Mouse (Mus musculus): ENCODE measurements around the gene 2310022A10Rik. TPM values are rescaled to one million over a fixed set of nuclear protein-coding genes. Genes with fewer than 3 reads are reported as not detected.

The 2310022A10Rik gene
- polyA plus RNA-seq, 1 experiment from 2014 or later, result 26.3 TPM

- Histone ChIP-seq H3K4me2 (ENCODE audit: low read length) (no peak overlapping the region), H3K4me1 (ENCODE audit: control insufficient read depth, insufficient read depth, low read length) (no peaks in the 10 kb centered on the region), H3K27me3 (replicated peaks; ENCODE audit: control insufficient read depth, insufficient read depth, low read length) (no peaks in the 10 kb centered on the region), H3K4me3 (ENCODE audit: low read depth, low read length) (no peak overlapping the region), H3K9me3 (replicated peaks; ENCODE audit: control insufficient read depth, low read length) (no peaks in the 10 kb centered on the region), H3K27ac (ENCODE audit: low read depth, low read length) (no peak overlapping the region), H3K36me3 (ENCODE audit: control insufficient read depth, insufficient read depth, low read length) (peaks cover 80% of the 10 kb centered on the region), H3K9ac (ENCODE audit: low read length) (no peak overlapping the region)
- 94% methylated on average over 14 of the region's 14 CpGs for WGBS
- DNase-seq (ENCODE audit: low spot score), result no peak
- ATAC-seq, result no peak
Observed at GRCm38 (mm10) chr7:27574124-27574880, 21.3 kb downstream of the 2310022A10Rik start.

- Histone ChIP-seq H3K4me2 (ENCODE audit: low read length) (no peak overlapping the region), H3K9me3 (replicated peaks; ENCODE audit: control insufficient read depth, low read length) (no peaks in the 10 kb centered on the region), H3K27me3 (replicated peaks; ENCODE audit: control insufficient read depth, insufficient read depth, low read length) (no peaks in the 10 kb centered on the region), H3K36me3 (ENCODE audit: control insufficient read depth, insufficient read depth, low read length) (peaks cover 83% of the 10 kb centered on the region), H3K9ac (ENCODE audit: low read length) (no peak overlapping the region), H3K4me1 (ENCODE audit: control insufficient read depth, insufficient read depth, low read length) (no peaks in the 10 kb centered on the region), H3K27ac (ENCODE audit: low read depth, low read length) (no peak overlapping the region), H3K4me3 (ENCODE audit: low read depth, low read length) (no peak overlapping the region)
- ATAC-seq, result no peak
- 70% methylated on average over 6 of the region's 6 CpGs for WGBS
- DNase-seq (ENCODE audit: low spot score), result peak; percentile 42
Observed at GRCm38 (mm10) chr7:27576914-27577313, 23.9 kb downstream of the 2310022A10Rik start.

GRCm38 (mm10) chr7:27577589-27577988 is 24.6 kb downstream of the 2310022A10Rik start:
- no peak overlapping the region for H3K9ac ChIP-seq (ENCODE audit: low read length)
- no peaks in the 10 kb centered on the region for H3K4me1 ChIP-seq (ENCODE audit: control insufficient read depth, insufficient read depth, low read length)
- DNase-seq (ENCODE audit: low spot score) (no peak), ATAC-seq (no peak)
- 92% methylated on average over 6 of the region's 6 CpGs for WGBS
- no peak overlapping the region for H3K4me2 ChIP-seq (ENCODE audit: low read length)
- no peaks in the 10 kb centered on the region for H3K27me3 ChIP-seq (replicated peaks; ENCODE audit: control insufficient read depth, insufficient read depth, low read length)
- H3K27ac ChIP-seq (ENCODE audit: low read depth, low read length), result no peak overlapping the region
- H3K36me3 ChIP-seq (ENCODE audit: control insufficient read depth, insufficient read depth, low read length), result peaks cover 83% of the 10 kb centered on the region
- no peaks in the 10 kb centered on the region for H3K9me3 ChIP-seq (replicated peaks; ENCODE audit: control insufficient read depth, low read length)
- no peak overlapping the region for H3K4me3 ChIP-seq (ENCODE audit: low read depth, low read length)

GRCm38 (mm10) chr7:27578465-27578864 is 25.4 kb downstream of the 2310022A10Rik start:
- no peak for DNase-seq (ENCODE audit: low spot score)
- H3K27ac ChIP-seq (ENCODE audit: low read depth, low read length), result no peak overlapping the region
- H3K4me2 ChIP-seq (ENCODE audit: low read length), result no peak overlapping the region

GRCm38 (mm10) chr7:27580380-27581174 is 27.5 kb downstream of the 2310022A10Rik start:
- H3K4me2 ChIP-seq (ENCODE audit: low read length), result no peak overlapping the region
- ATAC-seq (no peak), DNase-seq (ENCODE audit: low spot score) (no peak)
- peaks cover 80% of the 10 kb centered on the region for H3K36me3 ChIP-seq (ENCODE audit: control insufficient read depth, insufficient read depth, low read length)
- no peaks in the 10 kb centered on the region for H3K27me3 ChIP-seq (replicated peaks; ENCODE audit: control insufficient read depth, insufficient read depth, low read length)
- H3K9ac ChIP-seq (ENCODE audit: low read length), result no peak overlapping the region
- H3K4me3 ChIP-seq (ENCODE audit: low read depth, low read length), result no peak overlapping the region
- no peak overlapping the region for H3K27ac ChIP-seq (ENCODE audit: low read depth, low read length)
- WGBS, result 90% methylated on average over 14 of the region's 14 CpGs
- H3K9me3 ChIP-seq (replicated peaks; ENCODE audit: control insufficient read depth, low read length), result no peaks in the 10 kb centered on the region
- H3K4me1 ChIP-seq (ENCODE audit: control insufficient read depth, insufficient read depth, low read length), result no peaks in the 10 kb centered on the region

More at GRCm38 (mm10) chr7:27578465-27578864, 25.4 kb downstream of the 2310022A10Rik start:
- Histone ChIP-seq H3K4me3 (ENCODE audit: low read depth, low read length) (no peak overlapping the region), H3K36me3 (ENCODE audit: control insufficient read depth, insufficient read depth, low read length) (peaks cover 89% of the 10 kb centered on the region), H3K27me3 (replicated peaks; ENCODE audit: control insufficient read depth, insufficient read depth, low read length) (no peaks in the 10 kb centered on the region), H3K9ac (ENCODE audit: low read length) (no peak overlapping the region), H3K4me1 (ENCODE audit: control insufficient read depth, insufficient read depth, low read length) (no peaks in the 10 kb centered on the region), H3K9me3 (replicated peaks; ENCODE audit: control insufficient read depth, low read length) (no peaks in the 10 kb centered on the region)
- WGBS, result 90% methylated on average over 7 of the region's 7 CpGs
- ATAC-seq, result no peak

GRCm38 (mm10) chr7:27586861-27587260 is 33.8 kb downstream of the 2310022A10Rik start:
- no peak for ATAC-seq
- H3K4me1 ChIP-seq (ENCODE audit: control insufficient read depth, insufficient read depth, low read length), result no peaks in the 10 kb centered on the region
- H3K9ac ChIP-seq (ENCODE audit: low read length), result no peak overlapping the region
- H3K4me3 ChIP-seq (ENCODE audit: low read depth, low read length), result no peak overlapping the region
- DNase-seq (ENCODE audit: low spot score), result no peak
- 69% methylated on average over 2 of the region's 2 CpGs for WGBS
- H3K36me3 ChIP-seq (ENCODE audit: control insufficient read depth, insufficient read depth, low read length), result peaks cover 22% of the 10 kb centered on the region
- no peak overlapping the region for H3K4me2 ChIP-seq (ENCODE audit: low read length)
- no peak overlapping the region for H3K27ac ChIP-seq (ENCODE audit: low read depth, low read length)
- H3K27me3 ChIP-seq (replicated peaks; ENCODE audit: control insufficient read depth, insufficient read depth, low read length), result no peaks in the 10 kb centered on the region
- no peaks in the 10 kb centered on the region for H3K9me3 ChIP-seq (replicated peaks; ENCODE audit: control insufficient read depth, low read length)

GRCm38 (mm10) chr7:27587741-27588140 is 34.7 kb downstream of the 2310022A10Rik start:
- Histone ChIP-seq H3K27ac (ENCODE audit: low read depth, low read length) (no peak overlapping the region), H3K4me1 (ENCODE audit: control insufficient read depth, insufficient read depth, low read length) (peaks cover 3% of the 10 kb centered on the region), H3K27me3 (replicated peaks; ENCODE audit: control insufficient read depth, insufficient read depth, low read length) (no peaks in the 10 kb centered on the region), H3K9me3 (replicated peaks; ENCODE audit: control insufficient read depth, low read length) (no peaks in the 10 kb centered on the region), H3K4me2 (ENCODE audit: low read length) (no peak overlapping the region), H3K4me3 (ENCODE audit: low read depth, low read length) (no peak overlapping the region), H3K36me3 (ENCODE audit: control insufficient read depth, insufficient read depth, low read length) (peaks cover 14% of the 10 kb centered on the region), H3K9ac (ENCODE audit: low read length) (no peak overlapping the region)
- DNase-seq (ENCODE audit: low spot score) (no peak), ATAC-seq (no peak)
- 88% methylated on average over 2 of the region's 2 CpGs for WGBS

GRCm38 (mm10) chr7:27590088-27590487 is 37.1 kb downstream of the 2310022A10Rik start:
- H3K9me3 ChIP-seq (replicated peaks; ENCODE audit: control insufficient read depth, low read length), result no peaks in the 10 kb centered on the region
- peaks cover 7% of the 10 kb centered on the region for H3K4me1 ChIP-seq (ENCODE audit: control insufficient read depth, insufficient read depth, low read length)
- no peak overlapping the region for H3K9ac ChIP-seq (ENCODE audit: low read length)
- DNase-seq (ENCODE audit: low spot score) (no peak), ATAC-seq (no peak)
- no peak overlapping the region for H3K27ac ChIP-seq (ENCODE audit: low read depth, low read length)
- H3K4me2 ChIP-seq (ENCODE audit: low read length), result no peak overlapping the region
- no peaks in the 10 kb centered on the region for H3K27me3 ChIP-seq (replicated peaks; ENCODE audit: control insufficient read depth, insufficient read depth, low read length)
- no peak overlapping the region for H3K4me3 ChIP-seq (ENCODE audit: low read depth, low read length)
- 96% methylated on average over 4 of the region's 4 CpGs for WGBS
- H3K36me3 ChIP-seq (ENCODE audit: control insufficient read depth, insufficient read depth, low read length), result peaks cover 2% of the 10 kb centered on the region

Measured in forebrain, embryonic 14.5 days (tissue).